Mouse (Mus musculus): ENCODE data around the gene Zkscan16. TPM values are rescaled to one million over a fixed set of nuclear protein-coding genes. Genes with fewer than 3 reads are reported as not detected.

Zkscan16 gene
- polyA plus RNA-seq, 1 experiment: not detected

GRCm38 (mm10) chr4:58986540-58987190 lies 43.2 kb downstream of the Zkscan16 start, which contains the start of gene Ptgr1:
Gene Ptgr1, minus strand, starts transcription at chr4:58987119.
- Histone ChIP-seq H3K4me3 (ENCODE audit: insufficient read depth, low read depth, low read length) (peak within 1 kb of the TSS; percentile 52), H3K27ac (ENCODE audit: insufficient read depth, low read depth, low read length) (no peak within 1 kb of the TSS), H3K4me1 (ENCODE audit: control insufficient read depth, insufficient read depth, low read length) (peaks cover 10% of the 10 kb centered on the region)
- TF ChIP-seq POLR2A (IDR thresholded peaks at IDR 0.05; ENCODE audit: insufficient read depth, low read depth, low read length): no peak
- TF ChIP-seq CTCF (IDR thresholded peaks at IDR 0.05; ENCODE audit: insufficient read depth, low read depth, low read length): no peak
- WGBS: 2% methylated on average over 28 of the region's 28 CpGs

DNA sequence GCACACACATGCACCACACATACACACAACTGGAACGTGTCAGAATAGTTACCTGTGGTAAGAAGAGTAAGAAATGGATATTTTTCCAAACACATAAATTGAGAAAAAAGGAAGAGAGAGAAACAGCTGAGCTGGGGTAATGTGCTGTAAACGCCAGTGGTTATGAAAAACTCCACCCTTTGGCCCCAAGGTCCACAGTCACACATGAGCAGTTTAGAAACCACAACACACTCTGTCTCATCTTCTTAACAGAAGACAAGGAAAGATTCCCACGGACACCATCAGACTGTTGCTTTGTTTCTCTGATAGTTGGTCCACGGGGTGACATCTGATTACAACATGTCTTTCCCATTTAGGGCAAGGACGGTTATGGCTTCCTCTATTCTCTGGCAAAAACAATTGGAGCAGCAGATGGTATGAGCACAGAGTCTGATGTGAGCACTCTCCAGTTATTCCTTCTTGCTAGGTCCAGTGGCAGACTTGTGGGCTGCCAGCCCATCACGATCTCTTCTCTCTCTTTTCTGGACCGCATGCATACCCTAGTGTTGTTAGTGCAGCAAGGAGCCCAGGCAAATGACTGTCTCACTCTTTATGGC lies 46.0 kb downstream of the Zkscan16 start:
- Histone ChIP-seq H3K4me3 (ENCODE audit: insufficient read depth, low read depth, low read length) (no peak overlapping the region), H3K4me1 (ENCODE audit: control insufficient read depth, insufficient read depth, low read length) (peaks cover 10% of the 10 kb centered on the region), H3K27ac (ENCODE audit: insufficient read depth, low read depth, low read length) (no peak overlapping the region)
- TF ChIP-seq CTCF (IDR thresholded peaks at IDR 0.05; ENCODE audit: insufficient read depth, low read depth, low read length): no peak
- no peak for TF ChIP-seq POLR2A (IDR thresholded peaks at IDR 0.05; ENCODE audit: insufficient read depth, low read depth, low read length)
- 85% methylated on average over 7 of the region's 7 CpGs for WGBS

GRCm38 (mm10) chr4:58990609-58991434 lies 47.4 kb downstream of the Zkscan16 start:
- Histone ChIP-seq H3K27ac (ENCODE audit: insufficient read depth, low read depth, low read length) (no peak overlapping the region), H3K4me1 (ENCODE audit: control insufficient read depth, insufficient read depth, low read length) (peaks cover 10% of the 10 kb centered on the region), H3K4me3 (ENCODE audit: insufficient read depth, low read depth, low read length) (no peak overlapping the region)
- no peak for TF ChIP-seq POLR2A (IDR thresholded peaks at IDR 0.05; ENCODE audit: insufficient read depth, low read depth, low read length)
- TF ChIP-seq CTCF (IDR thresholded peaks at IDR 0.05; ENCODE audit: insufficient read depth, low read depth, low read length): no peak
- WGBS: 64% methylated on average over 17 of the region's 17 CpGs

- no peak overlapping the region for H3K27ac ChIP-seq (ENCODE audit: insufficient read depth, low read depth, low read length)
- H3K4me1 ChIP-seq (ENCODE audit: control insufficient read depth, insufficient read depth, low read length): no peaks in the 10 kb centered on the region
- WGBS: 84% methylated on average over 5 of the region's 5 CpGs
- no peak overlapping the region for H3K4me3 ChIP-seq (ENCODE audit: insufficient read depth, low read depth, low read length)
- TF ChIP-seq CTCF (IDR thresholded peaks at IDR 0.05; ENCODE audit: insufficient read depth, low read depth, low read length) (no peak), POLR2A (IDR thresholded peaks at IDR 0.05; ENCODE audit: insufficient read depth, low read depth, low read length) (no peak)
These were observed 48.8 kb downstream of the Zkscan16 start for GRCm38 (mm10) chr4:58992195-58992594.

DNA sequence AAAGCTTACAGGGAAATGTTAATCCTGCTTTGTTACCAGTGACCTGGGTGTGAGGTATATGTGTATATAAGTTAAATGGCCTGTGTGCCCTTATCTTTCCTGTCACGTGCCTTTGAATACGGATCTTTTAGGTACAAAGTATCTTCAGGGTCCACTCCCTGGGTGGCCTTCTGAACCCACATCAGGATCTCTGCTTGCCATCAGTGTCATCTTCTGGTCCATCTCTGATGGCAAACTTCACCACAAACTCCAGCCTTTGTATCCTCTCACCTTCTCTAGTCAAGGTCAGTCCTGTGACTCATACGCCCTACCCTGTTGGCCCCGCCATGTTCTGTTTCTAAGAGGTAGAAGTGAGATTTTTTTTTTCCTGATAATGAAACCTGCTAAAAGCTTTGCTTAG lies 51.3 kb downstream of the Zkscan16 start, which contains the start of gene Dnajc25:
Gene Dnajc25 (plus strand): TSS at position 301 of the 400 bp plus-strand sequence.
- H3K27ac ChIP-seq (ENCODE audit: insufficient read depth, low read depth, low read length): no peak within 1 kb of the TSS
- 96% methylated on average over 4 of the region's 4 CpGs for WGBS
- no peaks in the 10 kb centered on the region for H3K4me1 ChIP-seq (ENCODE audit: control insufficient read depth, insufficient read depth, low read length)
- TF ChIP-seq CTCF (IDR thresholded peaks at IDR 0.05; ENCODE audit: insufficient read depth, low read depth, low read length) (no peak), POLR2A (IDR thresholded peaks at IDR 0.05; ENCODE audit: insufficient read depth, low read depth, low read length) (no peak)
- no peak within 1 kb of the TSS for H3K4me3 ChIP-seq (ENCODE audit: insufficient read depth, low read depth, low read length)

- 73% methylated on average over 8 of the region's 8 CpGs for WGBS
- no peak for TF ChIP-seq CTCF (IDR thresholded peaks at IDR 0.05; ENCODE audit: insufficient read depth, low read depth, low read length)
- no peak for TF ChIP-seq POLR2A (IDR thresholded peaks at IDR 0.05; ENCODE audit: insufficient read depth, low read depth, low read length)
- H3K27ac ChIP-seq (ENCODE audit: insufficient read depth, low read depth, low read length): no peak overlapping the region
- H3K4me1 ChIP-seq (ENCODE audit: control insufficient read depth, insufficient read depth, low read length): no peaks in the 10 kb centered on the region
- H3K4me3 ChIP-seq (ENCODE audit: insufficient read depth, low read depth, low read length): no peak overlapping the region
These were observed 51.8 kb downstream of the Zkscan16 start for GRCm38 (mm10) chr4:58995251-58995693.

- H3K27ac ChIP-seq (ENCODE audit: insufficient read depth, low read depth, low read length): no peak overlapping the region
- no peaks in the 10 kb centered on the region for H3K4me1 ChIP-seq (ENCODE audit: control insufficient read depth, insufficient read depth, low read length)
- 78% methylated on average over 5 of the region's 5 CpGs for WGBS
- no peak overlapping the region for H3K4me3 ChIP-seq (ENCODE audit: insufficient read depth, low read depth, low read length)
- TF ChIP-seq POLR2A (IDR thresholded peaks at IDR 0.05; ENCODE audit: insufficient read depth, low read depth, low read length): no peak
- TF ChIP-seq CTCF (IDR thresholded peaks at IDR 0.05; ENCODE audit: insufficient read depth, low read depth, low read length): no peak
These were observed 53.7 kb downstream of the Zkscan16 start for GRCm38 (mm10) chr4:58997081-58997480.

GRCm38 (mm10) chr4:58998688-58999087 lies 55.3 kb downstream of the Zkscan16 start:
- WGBS: 89% methylated on average over 1 of the region's 1 CpGs
- no peak for TF ChIP-seq POLR2A (IDR thresholded peaks at IDR 0.05; ENCODE audit: insufficient read depth, low read depth, low read length)
- no peak for TF ChIP-seq CTCF (IDR thresholded peaks at IDR 0.05; ENCODE audit: insufficient read depth, low read depth, low read length)
- H3K4me3 ChIP-seq (ENCODE audit: insufficient read depth, low read depth, low read length): no peak overlapping the region
- H3K27ac ChIP-seq (ENCODE audit: insufficient read depth, low read depth, low read length): no peak overlapping the region
- peaks cover 3% of the 10 kb centered on the region for H3K4me1 ChIP-seq (ENCODE audit: control insufficient read depth, insufficient read depth, low read length)

GRCm38 (mm10) chr4:58999686-59000085 lies 56.3 kb downstream of the Zkscan16 start:
- Histone ChIP-seq H3K4me3 (ENCODE audit: insufficient read depth, low read depth, low read length) (no peak overlapping the region), H3K27ac (ENCODE audit: insufficient read depth, low read depth, low read length) (no peak overlapping the region), H3K4me1 (ENCODE audit: control insufficient read depth, insufficient read depth, low read length) (peaks cover 5% of the 10 kb centered on the region)
- TF ChIP-seq CTCF (IDR thresholded peaks at IDR 0.05; ENCODE audit: insufficient read depth, low read depth, low read length) (peak; percentile 48; the same call in 1 of the 2 replicates), POLR2A (IDR thresholded peaks at IDR 0.05; ENCODE audit: insufficient read depth, low read depth, low read length) (no peak)
- 1% methylated on average over 2 of the region's 2 CpGs for WGBS

All from olfactory bulb, adult 2 months (tissue).